Mouse (Mus musculus) E14TG2a.4 (cell line): Measurements from ENCODE around the gene Eef1akmt3.
A peak's percentile ranks its signal among the peaks of the same experiment; 100 is the strongest.

Experiments
- H3K27me3 ChIP-seq: 2 replicates; pipeline ENCODE4 v1.6.1; 2014; ENCODE audit warnings: low read length, control low read depth; ENCODE audit not compliant: insufficient read depth
- H3K36me3 ChIP-seq: 2 replicates; pipeline ENCODE4 v1.6.1; 2014; ENCODE audit warnings: low read length, control low read depth; ENCODE audit not compliant: insufficient read depth
- H3K4me1 ChIP-seq: replicated peaks from 2 replicates; pipeline ENCODE4 v1.6.1; 2014; ENCODE audit warnings: low read depth, low read length, control low read depth
- H3K4me3 ChIP-seq: replicated peaks from 2 replicates; pipeline ENCODE4 v1.5.1; 2014; ENCODE audit warnings: mild to moderate bottlenecking, low read length
- H3K9me3 ChIP-seq: 2 replicates; pipeline ENCODE4 v1.6.1; 2014; ENCODE audit warnings: low read length, control low read depth
- CTCF ChIP-seq: conservative IDR thresholded peaks from 2 replicates; pipeline ENCODE4 v1.5.1; 2014; ENCODE audit warnings: low read length
- NANOG ChIP-seq: IDR thresholded peaks from 2 replicates; pipeline ENCODE4 v1.6.1; 2014; ENCODE audit warnings: borderline replicate concordance, low read length, mixed read lengths
- POU5F1 ChIP-seq: IDR thresholded peaks from 2 replicates; pipeline ENCODE4 v1.6.1; 2014; ENCODE audit warnings: low read length, borderline replicate concordance

Eef1akmt3 gene

GRCm38 (mm10) chr10:127049395-127050118 lies 8.2 kb upstream of the Eef1akmt3 start:
- TF ChIP-seq CTCF: peak; percentile 18
- TF ChIP-seq NANOG: no peak
- Histone ChIP-seq H3K4me1 (peaks cover 57% of the 10 kb centered on the region), H3K27me3 (peaks cover 43% of the 10 kb centered on the region), H3K36me3 (peaks cover 42% of the 10 kb centered on the region), H3K9me3 (peaks cover 12% of the 10 kb centered on the region), H3K4me3 (peak overlapping the region; percentile 64)

GRCm38 (mm10) chr10:127048608-127049394 lies 7.5 kb upstream of the Eef1akmt3 start:
- H3K4me3 ChIP-seq: peak overlapping the region; percentile 64
- TF ChIP-seq NANOG (no peak), CTCF (no peak), POU5F1 (no peak)

GRCm38 (mm10) chr10:127047954-127048353 lies 6.6 kb upstream of the Eef1akmt3 start, which contains the start of gene Cyp27b1:
Cyp27b1 (plus strand) TSS chr10:127048250.
- peaks cover 43% of the 10 kb centered on the region for H3K27me3 ChIP-seq
- H3K4me3 ChIP-seq: peak within 1 kb of the TSS; percentile 64
- H3K4me1 ChIP-seq: peaks cover 62% of the 10 kb centered on the region
- TF ChIP-seq CTCF: no peak
- TF ChIP-seq POU5F1: no peak
- no peak for TF ChIP-seq NANOG
- H3K9me3 ChIP-seq: peaks cover 12% of the 10 kb centered on the region
- H3K36me3 ChIP-seq: peaks cover 50% of the 10 kb centered on the region

More at GRCm38 (mm10) chr10:127048608-127049394, 7.5 kb upstream of the Eef1akmt3 start:
- Histone ChIP-seq H3K36me3 (peaks cover 42% of the 10 kb centered on the region), H3K4me1 (peaks cover 61% of the 10 kb centered on the region), H3K9me3 (peaks cover 12% of the 10 kb centered on the region), H3K27me3 (peaks cover 43% of the 10 kb centered on the region)

GRCm38 (mm10) chr10:127043187-127043586 lies 1.9 kb upstream of the Eef1akmt3 start:
- Histone ChIP-seq H3K4me1 (peaks cover 76% of the 10 kb centered on the region), H3K36me3 (peaks cover 53% of the 10 kb centered on the region), H3K9me3 (no peaks in the 10 kb centered on the region), H3K4me3 (peak overlapping the region; percentile 93), H3K27me3 (peaks cover 8% of the 10 kb centered on the region)
- TF ChIP-seq POU5F1 (no peak), NANOG (no peak), CTCF (no peak)

GRCm38 (mm10) chr10:127042468-127043115 lies 1.3 kb upstream of the Eef1akmt3 start:
- peaks cover 76% of the 10 kb centered on the region for H3K4me1 ChIP-seq
- H3K36me3 ChIP-seq: peaks cover 47% of the 10 kb centered on the region
- TF ChIP-seq POU5F1 (no peak), CTCF (no peak), NANOG (no peak)

GRCm38 (mm10) chr10:127041774-127042338 lies 543 bp upstream of the Eef1akmt3 start:
- 0 out of 2 replicates have a peak, but pooled peaks cover 2% of the 10 kb centered on the region for H3K27me3 ChIP-seq
- H3K36me3 ChIP-seq: peaks cover 42% of the 10 kb centered on the region
- peak overlapping the region; percentile 93 for H3K4me3 ChIP-seq
- no peaks in the 10 kb centered on the region for H3K9me3 ChIP-seq
- H3K4me1 ChIP-seq: peaks cover 80% of the 10 kb centered on the region
- TF ChIP-seq NANOG (no peak), POU5F1 (no peak), CTCF (no peak)

More at GRCm38 (mm10) chr10:127042468-127043115, 1.3 kb upstream of the Eef1akmt3 start:
- Histone ChIP-seq H3K9me3 (no peaks in the 10 kb centered on the region), H3K4me3 (peak overlapping the region; percentile 93), H3K27me3 (peaks cover 2% of the 10 kb centered on the region; the same call in 1 of the 2 replicates)

GRCm38 (mm10) chr10:127040569-127041214 lies 621 bp downstream of the Eef1akmt3 start:
- no peak for TF ChIP-seq CTCF
- no peak for TF ChIP-seq POU5F1
- no peak for TF ChIP-seq NANOG
- peaks cover 79% of the 10 kb centered on the region for H3K4me1 ChIP-seq

More at GRCm38 (mm10) chr10:127040569-127041214, 621 bp downstream of the Eef1akmt3 start:
- Histone ChIP-seq H3K4me3 (peak overlapping the region; percentile 93), H3K36me3 (peaks cover 36% of the 10 kb centered on the region), H3K27me3 (0 out of 2 replicates have a peak, but pooled peaks cover 4% of the 10 kb centered on the region), H3K9me3 (no peaks in the 10 kb centered on the region)
